Mouse (Mus musculus): ENCODE measurements around the gene Vezt.

Vezt gene

GRCm38 (mm10) chr10:94037196-94037595 lies 1.6 kb upstream of the Vezt start:
- DNase-seq, result no peak

GRCm38 (mm10) chr10:94036375-94036758 lies 750 bp upstream of the Vezt start:
- DNase-seq, result no peak

DNA sequence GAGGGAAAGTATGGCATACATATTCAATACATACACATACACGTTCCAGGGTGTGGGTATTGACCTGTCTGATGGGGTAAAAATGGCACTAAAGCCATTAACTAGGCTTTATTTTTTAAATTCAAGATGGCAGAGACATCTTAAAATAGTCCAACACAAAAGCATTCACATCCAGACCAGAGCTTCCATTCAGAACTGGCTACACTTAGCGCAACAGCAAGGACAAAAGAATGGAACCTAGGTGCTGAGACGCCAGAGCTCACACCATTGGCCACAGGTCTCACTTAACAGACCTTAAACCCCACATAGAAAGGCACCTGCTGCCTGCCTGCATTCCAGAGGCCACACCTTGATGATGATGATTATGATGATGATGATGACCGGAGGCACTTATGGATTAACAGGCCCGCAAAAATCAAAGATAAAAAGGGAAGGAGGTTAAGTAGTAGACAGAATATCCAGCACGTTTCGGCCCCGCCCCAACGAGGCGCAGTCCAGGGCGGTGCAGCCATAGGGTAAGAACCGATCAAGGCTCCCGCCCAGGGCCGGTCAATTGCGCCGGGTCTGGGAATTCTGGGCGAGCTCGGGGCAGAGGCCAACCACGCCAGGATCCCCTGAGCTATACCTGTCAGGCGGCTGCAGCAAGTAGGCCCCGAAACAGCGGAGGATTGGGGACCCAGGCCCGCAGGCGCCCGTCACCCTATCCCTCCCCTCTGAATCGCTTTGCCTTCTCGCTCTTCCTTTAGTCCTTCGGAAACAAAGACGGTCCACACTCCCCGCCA lies 550 bp downstream of the Vezt start:
- DNase-seq, result no peak

DNA sequence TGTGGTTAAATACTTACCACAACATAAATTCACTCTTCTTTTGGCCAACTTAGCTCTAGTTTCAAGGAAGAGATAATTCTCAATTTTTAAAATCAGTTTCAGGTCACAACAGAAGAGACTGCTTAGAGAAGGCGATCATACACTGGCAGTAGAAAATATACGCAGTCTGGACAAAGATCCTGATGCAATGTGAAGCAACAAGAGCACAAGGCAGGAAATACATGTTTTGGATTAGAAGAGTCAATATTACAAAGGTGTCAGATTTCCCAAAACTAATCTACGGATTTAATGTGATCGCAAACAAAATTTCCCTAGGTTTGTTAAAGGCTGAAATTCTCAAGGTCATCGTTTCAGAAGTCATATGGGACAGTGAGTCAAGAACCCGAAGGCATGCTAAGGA lies 4.5 kb downstream of the Vezt start:
- no peak for DNase-seq

GRCm38 (mm10) chr10:94028493-94028892 lies 7.1 kb downstream of the Vezt start:
- no peak for DNase-seq

DNA sequence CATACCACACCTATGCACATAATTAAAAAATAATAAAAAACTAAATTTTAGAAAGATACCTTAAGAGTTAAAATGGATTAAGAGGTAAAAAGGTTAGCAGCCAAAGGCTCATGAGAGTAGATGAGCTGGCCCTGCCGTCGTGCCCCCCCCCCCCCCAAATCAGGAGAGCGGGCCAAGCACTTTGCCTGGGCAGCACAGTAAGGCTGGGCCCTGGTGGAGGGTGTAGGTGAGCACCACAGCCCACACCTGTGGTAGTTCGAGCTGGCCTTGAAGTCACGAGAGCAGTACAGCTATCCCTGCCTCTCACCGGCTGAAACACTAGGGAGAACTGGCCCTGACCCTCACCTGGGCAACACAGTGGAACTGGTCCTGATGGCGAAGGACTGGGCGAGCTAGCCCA lies 10.5 kb downstream of the Vezt start:
- DNase-seq, result no peak

- DNase-seq, result no peak
Measured at GRCm38 (mm10) chr10:94021059-94021458, 14.6 kb downstream of the Vezt start.

DNA sequence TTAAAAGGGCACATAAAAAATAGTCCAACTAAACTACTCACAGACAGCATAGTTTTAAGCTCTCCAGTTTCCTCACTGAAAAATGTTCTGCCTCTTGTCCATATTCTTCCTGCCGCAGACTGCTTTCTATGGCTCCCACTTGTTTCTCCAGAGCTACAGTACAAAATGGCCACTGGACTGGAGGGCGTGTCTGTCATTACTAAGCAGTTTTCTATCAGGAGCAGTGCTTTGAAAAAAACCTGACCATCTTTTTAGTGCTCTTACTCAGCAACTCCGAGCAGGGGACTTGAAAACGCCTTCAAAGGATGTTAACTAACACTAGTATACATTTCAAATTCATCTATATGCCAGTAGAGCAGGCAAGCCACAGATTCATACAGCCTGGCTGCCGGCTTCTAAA lies 15.0 kb downstream of the Vezt start:
- DNase-seq, result no peak

- no peak for DNase-seq
Measured at GRCm38 (mm10) chr10:94017455-94017854, 18.2 kb downstream of the Vezt start.

- DNase-seq, result no peak
Measured at GRCm38 (mm10) chr10:94014200-94014599, 21.4 kb downstream of the Vezt start.

GRCm38 (mm10) chr10:94013196-94013595 lies 22.4 kb downstream of the Vezt start:
- peak; percentile 55 for DNase-seq

- DNase-seq, result no peak
Measured at GRCm38 (mm10) chr10:94011024-94011423, 24.6 kb downstream of the Vezt start.

DNA sequence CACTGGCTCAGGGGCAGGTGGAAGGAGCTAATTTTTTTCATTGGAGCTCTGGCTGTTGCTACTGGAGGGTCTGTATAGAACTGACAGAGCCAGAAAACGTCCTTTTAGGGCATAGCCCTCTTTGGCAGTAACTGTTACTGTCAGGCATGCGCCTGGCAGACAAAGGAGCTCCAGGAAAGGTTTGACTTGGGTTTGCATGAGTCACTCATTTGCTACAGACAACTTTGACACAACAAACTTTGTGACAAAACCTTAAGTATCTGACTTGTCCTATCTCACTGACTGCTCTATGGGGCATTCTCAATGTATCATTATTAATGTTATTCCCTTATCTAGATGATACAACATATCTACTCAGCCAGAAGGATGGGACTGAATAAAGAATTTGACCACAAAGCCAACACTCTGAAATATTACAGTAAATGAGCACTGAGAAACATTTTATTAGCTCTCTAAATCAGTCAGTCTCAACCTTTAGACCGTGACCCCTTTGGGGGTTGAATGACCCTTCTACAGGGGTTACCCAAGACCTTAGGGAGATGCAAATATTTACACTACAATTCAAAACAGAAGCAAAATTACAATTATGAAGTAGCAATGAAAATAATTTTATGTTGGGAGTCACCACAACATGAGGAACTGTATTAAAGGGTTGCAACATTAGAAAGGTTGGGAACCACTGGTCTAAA lies 25.5 kb downstream of the Vezt start:
- no peak for DNase-seq

DNA sequence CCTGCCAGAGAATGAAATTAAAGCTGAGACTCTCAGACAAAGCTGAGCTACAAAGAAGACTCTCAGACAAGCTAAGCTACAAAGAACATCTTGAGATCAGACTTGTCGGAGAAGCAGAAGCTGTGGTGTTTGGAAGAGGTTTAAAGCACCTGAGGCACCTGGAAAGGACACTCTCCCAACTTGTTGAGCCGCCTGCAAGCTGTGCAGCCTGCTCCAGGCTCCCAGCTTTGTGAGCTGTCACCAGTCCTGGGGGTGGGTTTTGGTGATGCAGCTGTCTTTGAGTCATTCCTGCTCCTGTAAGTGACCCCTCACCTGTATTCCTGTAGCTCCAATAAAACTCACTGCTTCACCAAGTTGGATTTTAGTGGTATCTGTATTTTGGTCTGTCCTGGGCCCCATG lies 27.3 kb downstream of the Vezt start:
- DNase-seq, result no peak

DNA sequence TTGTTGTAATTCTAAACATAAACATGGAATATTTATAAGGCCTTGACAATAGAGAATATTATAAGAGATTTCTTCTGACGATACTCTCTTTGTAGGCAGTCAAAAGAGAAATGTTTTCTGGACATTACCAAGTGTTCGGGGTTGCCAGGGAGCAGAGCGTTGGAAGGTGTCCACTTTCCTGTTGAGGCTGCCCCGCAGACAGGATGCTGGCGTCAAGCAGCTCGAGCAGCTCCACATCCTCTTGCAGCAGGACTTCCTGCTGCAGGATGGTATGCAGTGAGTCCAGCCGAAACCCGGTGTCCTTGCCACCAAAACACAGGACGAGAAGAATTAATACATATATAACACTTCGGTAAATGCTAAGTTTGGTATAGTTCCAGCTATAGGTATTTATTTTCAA lies 35.4 kb downstream of the Vezt start:
- DNase-seq, result no peak

- no peak for DNase-seq
Measured at GRCm38 (mm10) chr10:93999357-93999756, 36.3 kb downstream of the Vezt start.

DNA sequence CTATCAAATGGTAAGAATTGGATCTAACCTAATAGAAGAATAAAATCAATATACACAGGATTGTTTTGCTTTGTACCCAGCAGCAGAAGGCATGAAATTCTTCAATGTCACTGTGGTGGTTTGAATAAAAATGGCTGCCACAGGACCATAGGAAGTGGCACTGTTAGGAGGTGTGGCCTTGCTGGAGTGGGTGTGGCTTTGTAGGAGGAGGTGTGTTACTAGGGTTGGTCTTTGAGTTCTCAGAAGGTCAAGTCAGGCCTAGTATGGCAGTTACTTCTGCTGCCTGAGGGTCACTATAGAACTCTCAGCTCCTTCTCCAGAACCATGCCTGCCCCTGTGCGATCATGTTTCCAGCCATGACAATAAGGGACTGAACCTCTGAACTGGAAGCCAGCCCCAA lies 40.5 kb downstream of the Vezt start:
- no peak for DNase-seq

- no peak for DNase-seq
Measured at GRCm38 (mm10) chr10:93994136-93994535, 41.5 kb downstream of the Vezt start.

DNA sequence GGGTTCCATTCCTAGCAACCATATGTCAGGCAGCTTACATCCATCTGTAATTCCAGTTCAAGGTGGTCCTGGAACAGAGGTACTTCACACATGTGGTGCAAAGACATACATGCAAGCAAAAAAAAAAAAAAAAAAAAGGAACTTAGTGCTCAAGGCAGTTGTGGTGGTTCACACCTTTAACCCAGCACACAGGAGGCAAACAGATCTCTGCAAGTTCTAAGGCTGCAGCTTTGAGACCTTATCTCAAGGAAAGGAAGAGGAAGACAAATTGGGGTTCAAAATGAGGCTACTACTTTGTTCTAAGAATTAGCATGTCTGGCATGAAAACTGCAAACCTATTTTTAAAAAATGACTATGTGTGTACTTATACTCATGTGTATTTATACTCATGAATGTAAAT lies 50.3 kb downstream of the Vezt start:
- DNase-seq, result no peak

DNA sequence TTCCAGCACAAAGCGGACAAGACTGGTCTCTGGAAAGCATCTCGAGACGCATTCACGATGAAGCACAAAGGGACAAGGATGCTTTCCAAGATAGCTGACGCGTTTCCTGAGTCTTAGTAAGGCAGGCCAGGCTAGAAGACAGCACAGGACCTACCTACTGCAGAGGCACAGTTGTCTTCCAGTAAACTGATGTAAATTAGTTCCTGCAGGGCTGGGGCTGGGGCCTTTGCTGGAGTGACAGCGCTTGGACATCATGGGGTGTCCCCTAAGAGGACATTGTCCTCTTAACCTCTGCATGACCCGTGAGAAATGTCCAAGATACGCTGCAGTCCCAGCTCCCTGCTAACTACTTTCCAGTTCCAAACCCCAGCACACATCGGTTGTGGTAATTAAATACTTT lies 66.3 kb downstream of the Vezt start:
- no peak for DNase-seq

DNA sequence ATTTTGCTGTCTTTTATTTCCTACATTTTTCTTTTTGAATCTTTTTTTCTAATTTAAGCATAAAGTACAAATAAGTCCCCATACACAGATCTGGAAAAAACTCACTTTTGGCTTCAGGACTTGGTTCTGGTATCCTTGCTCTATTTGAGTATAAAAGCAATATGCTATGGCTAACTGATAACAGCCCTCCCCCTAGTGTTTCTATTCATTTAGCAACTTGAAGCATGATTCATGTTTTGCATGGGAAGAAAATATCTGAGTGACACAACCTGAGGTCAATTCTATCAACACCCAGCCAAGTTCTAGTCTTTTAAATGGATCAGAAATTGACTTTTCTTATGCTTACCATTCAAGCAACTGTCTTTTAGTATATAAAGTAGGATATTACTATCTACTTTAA lies 68.1 kb downstream of the Vezt start:
- DNase-seq, result no peak

DNA sequence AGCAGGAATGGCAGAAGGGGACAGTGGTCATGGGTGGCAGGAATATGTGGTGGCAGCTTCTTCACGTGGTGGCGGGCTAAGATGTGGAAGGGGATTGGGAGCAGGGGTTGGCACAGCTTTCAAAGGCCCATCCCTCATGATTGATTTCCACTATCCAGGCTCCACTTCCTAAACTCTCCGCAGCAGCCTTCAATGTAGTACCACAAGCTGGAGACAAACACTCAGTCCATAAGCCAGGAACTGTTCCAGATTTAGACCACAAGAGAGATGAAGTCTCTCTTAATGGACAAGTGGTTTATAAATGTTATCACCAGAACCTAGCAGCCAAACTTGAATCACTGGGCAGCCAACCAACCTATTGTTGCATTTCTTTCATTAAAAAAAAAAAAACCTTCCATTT lies 81.6 kb downstream of the Vezt start:
- no peak for DNase-seq

DNA sequence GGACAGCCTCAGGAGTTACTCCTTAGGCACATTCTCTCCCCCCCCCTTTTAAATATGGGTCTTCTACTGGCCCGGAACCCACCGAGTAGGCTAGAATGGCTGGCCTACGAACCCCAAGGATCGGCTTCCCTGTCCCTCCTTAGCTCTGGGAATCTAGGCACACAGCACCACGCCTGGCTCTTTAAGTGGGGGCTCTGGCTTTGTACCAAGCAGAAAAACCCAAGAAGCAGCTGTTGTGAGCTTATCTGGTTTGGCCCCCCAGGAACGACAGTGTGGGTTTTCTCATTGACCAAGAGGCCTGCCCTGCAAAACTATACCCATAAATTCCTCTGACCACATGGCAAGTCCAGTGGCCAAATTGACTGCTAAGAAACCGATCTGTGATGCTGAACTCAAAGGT lies 82.1 kb downstream of the Vezt start:
- DNase-seq, result no peak

- DNase-seq, result no peak
Measured at GRCm38 (mm10) chr10:93950991-93951390, 84.6 kb downstream of the Vezt start.

- DNase-seq, result no peak
Measured at GRCm38 (mm10) chr10:93949921-93950320, 85.7 kb downstream of the Vezt start.

Data from thymus, postnatal 25 days (tissue).